Mouse (Mus musculus) left cerebral cortex, postnatal 14 days (tissue): ENCODE results near the gene Cog5. TPM values are rescaled to one million over a fixed set of nuclear protein-coding genes. Genes with fewer than 3 reads are reported as not detected.

Source experiments
- DNase-seq, 2 experiments: peaks; one replicate each; pipeline ENCODE4 v3.0.0; 2021 to 2022; ENCODE audit warnings: low spot score in 2 of 2, mixed read lengths in 1 of 2
- intact Hi-C: fragments of 180-260 bp; cut with DNase I; formaldehyde crosslinking; loops from one replicate; pipeline ENCODE4 v1.15.1; 2025
- total RNA-seq, 2 experiments: library from RNA; stranded (reverse); gene quantifications; 2 replicates each; pipeline ENCODE4 v1.2.3; 2021

The Cog5 gene
- total RNA-seq, 2 experiments from 2014 or later = 40.2 to 40.3 TPM

DNA sequence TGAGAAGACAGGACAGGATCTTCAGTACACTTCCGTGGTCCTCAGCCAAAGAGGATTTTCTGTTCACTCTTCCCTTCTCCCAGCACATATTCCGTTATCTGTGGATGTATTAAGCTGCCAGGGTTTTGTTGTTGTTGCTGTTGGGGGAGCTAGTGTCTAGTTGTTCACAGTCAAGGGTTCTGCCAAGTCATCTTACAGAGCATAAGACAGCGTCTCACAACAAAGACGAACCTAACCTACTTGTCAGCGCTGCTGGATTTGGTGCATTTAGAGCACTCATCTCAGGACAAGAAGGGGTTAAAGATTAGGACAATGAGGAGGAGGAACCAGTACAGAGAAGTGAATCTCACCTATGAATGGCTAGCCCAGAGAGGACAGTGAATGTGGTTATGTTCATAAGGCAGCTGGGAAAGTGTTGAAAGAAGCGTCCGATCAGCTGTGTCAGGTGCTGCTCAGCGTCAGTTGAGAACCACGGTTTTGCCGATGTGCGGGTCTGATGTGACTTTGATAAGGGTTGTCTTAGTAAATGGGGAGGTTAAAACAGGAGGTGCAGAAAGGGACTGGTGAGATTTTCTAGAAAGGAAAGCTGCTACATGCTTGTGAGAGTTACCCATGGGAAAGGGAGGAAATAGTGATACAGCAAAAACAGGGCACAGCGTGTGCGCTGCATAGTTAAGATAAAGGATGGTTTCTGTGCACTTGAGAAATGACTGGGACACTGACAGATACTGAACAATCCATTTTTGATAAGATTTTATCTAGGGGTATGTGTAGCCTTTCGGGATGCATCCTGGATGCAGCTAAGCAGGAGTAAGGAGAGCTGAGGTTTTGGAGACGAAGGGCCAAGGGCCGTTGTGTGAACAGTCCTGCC is 208.2 kb downstream of the Cog5 start:
- intact Hi-C loops = no loop called here
- DNase-seq = no peak

DNA sequence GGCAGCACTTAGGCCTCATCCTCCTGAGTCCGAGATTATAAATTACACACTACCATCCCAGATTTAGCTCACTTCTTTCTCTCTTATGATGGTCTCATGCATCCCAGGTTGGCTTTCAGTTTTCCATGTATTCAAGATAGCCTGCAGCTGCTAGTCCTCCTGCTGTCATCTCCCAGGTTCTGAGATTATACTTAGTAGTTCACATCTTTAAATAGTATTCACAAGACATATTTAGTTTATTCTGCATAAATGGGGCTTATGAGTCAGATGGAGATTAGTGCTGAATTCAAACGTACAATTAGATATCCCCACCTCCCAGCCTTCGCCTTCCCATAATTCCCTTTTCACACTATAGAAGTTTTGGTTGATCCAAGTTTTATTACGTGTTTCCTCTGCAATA is 222.1 kb downstream of the Cog5 start:
- peak in 1 of 2 experiments; percentile 38 for DNase-seq
- intact Hi-C loops = no loop called here

DNA sequence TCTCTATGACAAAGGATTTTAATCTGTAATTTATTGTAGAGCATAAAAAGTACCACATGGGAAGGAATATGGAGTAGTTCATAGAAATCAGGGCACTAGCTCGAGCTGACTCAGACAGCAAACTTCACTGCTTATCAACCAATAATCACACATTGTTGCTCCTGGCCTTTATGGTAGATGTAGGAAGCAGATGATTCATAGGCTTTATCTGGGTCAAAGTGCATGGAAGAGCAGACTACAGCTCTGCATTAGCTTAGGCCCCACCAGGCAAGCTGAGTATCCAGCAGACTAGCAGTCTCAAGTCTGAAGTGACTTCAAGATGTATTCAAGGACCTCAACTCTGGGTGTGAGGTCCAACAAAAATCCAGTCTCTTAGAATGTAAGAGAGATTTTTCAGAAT is 228.1 kb downstream of the Cog5 start:
- no peak for DNase-seq
- intact Hi-C loops = no loop called here

DNA sequence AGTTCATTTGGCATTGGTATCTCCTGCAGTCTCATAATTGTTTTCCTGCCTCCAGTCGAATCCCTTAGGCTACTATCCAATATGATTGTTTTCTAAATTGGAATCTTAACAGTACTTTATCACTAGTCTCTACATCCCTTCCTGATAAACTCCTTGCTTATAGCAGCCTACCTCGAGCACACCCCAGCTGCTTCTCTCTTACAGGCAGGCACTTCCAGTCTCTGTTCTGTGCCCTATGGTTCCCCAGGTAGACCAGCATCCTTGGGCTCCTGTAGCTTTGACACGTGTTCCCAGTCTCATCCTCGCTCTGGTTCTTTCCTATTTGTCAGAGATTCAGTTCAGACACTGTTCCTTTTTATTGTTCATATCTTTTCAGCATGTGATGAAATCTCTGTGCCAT is 229.7 kb downstream of the Cog5 start:
- intact Hi-C loops = no loop called here
- no peak for DNase-seq

DNA sequence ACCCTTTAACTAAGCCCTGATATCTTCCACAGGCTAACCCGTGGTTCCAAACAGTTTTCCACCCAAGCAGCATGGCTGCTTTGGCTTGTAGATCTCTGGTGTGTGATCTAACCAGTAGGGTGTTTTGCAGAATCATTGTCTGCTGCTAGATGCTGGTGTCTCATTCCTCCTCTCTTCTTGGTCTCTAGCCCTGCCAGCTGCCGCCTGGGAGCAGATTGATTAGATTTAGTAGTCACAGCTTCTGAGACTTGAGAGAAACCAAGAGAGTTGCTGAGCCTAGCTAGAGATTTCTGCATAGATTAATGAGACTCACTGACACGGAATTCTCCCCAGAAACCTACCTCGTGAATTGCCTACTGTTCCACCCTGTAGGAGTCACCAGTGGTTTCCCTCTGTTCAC is 230.4 kb downstream of the Cog5 start:
- intact Hi-C loops = loop anchor here (5.0 kb wide), 1 partner anchor 58 kb away; no protein-coding TSS in a partner anchor
- DNase-seq = no peak

DNA sequence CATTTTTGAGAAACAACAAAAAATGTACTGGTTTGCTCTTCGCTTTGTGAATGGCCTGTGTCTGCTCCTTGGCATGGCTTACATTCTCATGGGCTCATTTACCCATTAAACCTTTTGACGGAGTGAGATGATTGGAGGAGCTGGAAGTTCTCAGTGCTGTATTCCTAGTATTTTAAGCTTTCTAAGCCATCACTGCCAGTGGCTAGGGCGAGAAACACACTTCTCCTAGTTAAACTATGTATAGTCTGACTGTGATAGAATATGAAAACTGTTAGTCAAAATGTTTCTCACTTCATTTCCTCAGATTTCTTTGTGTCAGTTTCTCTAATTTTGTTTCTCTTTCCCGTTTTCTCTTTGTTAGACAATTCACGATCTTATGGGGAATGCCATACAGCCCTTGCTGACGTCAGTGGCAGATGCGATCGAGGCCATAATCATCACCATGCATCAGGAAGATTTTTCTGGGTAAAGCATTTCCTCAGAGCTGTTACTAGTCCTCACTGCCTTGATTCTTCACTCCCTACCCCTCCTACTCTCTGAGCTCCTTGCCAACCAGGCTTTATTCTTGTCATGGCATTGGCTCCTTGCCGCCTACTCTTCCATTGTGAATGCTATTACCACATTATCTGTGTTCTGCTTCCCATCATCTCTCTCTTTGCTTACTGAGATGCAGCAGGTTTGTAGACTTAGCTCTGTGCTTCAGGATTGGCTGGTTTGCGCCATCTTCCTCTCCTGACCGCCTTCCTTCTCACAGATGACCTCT is 231.4 kb downstream of the Cog5 start:
- DNase-seq = peak; percentile 71 to 74

DNA sequence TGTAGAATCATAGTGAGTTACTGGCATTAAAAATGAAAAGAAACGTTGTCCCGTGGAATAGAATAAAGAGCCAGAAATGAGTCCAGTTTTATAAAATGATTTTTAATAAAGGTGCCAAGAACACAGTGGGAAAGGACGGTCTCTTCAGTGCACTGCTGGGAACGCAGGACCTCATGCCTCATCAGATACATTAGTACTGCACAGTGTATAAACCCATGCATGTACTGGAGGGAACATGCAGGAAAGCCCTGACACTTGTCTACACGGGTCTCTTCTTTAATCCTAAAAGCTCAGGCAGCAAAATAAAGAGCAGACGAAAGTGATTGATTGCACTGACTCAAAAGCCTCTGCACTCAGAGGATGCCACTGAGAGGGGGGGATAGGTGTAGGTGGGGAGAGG is 236.0 kb downstream of the Cog5 start:
- no peak for DNase-seq
- intact Hi-C loops = no loop called here

More for the DNA sequence above, 231.4 kb downstream of the Cog5 start:
- intact Hi-C loops = loop anchor here (5.0 kb wide), 1 partner anchor 59 kb away; no protein-coding TSS in a partner anchor

DNA sequence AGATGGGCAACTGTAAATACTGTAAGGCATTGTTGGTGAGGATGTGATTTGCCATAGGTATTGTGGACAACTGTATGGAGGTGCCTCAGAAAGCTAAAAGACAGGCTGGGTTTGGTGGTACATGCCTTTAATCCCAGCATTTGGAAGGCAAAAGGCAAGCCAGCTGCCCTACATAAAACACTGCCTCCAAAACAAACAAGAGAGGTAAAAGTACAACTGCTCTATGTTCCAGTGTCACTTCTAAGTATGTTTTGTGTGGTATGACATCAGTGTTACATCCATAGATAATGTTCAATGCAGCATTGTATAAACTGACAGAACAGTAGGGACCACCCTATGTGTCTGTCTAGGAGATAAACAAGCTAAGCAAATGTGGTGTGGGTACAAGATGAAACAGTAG is 237.4 kb downstream of the Cog5 start:
- intact Hi-C loops = no loop called here
- DNase-seq = no peak

DNA sequence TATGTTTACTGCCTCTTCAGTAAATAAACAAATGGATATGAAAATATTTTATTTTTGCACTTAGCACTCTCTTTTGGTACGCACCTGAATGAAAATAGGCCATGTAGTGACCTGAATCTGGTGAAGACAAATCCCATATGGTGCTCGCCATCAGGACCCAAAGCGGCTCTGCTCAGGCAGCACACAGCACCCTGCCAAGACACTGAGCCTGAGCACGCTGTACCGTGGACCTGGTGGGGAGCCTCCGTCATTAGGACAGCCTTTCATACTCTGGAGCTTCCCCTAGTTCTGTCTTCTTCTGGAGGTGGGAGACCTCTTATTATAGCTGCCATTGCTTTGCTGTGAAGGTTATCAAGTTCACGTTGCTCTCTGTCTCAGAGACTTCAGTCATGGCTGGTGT is 238.1 kb downstream of the Cog5 start:
- no peak for DNase-seq

DNA sequence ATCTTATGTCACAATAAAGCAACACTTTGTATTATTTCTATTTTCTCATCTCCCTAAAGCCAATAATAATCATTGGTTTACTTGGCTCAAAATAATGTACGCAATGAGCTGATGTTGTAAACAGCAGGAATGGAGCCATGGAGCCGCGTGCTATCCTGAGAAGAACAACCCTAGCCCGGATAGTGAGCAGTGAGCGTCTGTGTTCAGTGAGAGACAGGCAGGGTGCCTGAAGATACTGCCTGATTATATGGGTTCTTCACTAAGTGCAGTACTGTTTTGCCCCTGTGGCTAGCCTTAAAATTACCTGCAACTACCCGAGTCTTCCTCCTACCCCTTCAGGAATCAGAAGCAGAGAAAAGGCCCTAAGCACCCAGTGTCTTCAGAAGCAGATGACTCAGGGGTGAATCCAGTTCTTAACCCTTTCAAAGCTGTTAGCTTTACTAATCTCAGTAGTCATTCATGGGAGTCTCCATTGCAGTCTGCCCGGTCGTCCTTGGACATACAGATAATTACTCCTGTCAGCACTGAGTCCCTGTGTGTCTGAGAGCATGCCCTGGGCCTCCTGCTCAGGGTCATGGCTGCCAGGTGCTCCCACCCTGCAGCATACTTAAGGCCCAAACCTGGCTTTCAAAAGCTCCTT is 240.5 kb downstream of the Cog5 start:
- DNase-seq = no peak
- intact Hi-C loops = no loop called here

More for the DNA sequence above, 238.1 kb downstream of the Cog5 start:
- intact Hi-C loops = no loop called here

DNA sequence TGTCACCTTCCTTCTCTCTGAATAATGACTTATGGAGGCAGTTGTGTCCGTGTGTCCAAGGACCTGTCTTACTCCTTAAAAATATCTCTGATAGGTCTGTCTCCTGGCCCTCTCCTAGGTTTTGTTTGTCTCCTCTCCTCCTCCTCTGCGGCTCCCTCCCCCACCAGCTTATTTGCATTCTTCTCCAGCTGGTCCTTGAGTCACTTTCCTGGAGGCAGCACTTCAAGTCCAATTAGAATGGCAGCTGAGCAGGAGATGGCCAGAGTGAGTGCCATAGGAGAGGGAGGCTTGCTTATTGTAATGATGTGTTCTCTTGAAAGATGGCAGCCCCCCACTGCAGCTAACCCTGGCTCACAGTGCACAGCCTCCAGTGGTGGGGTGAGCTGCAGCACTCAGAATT is 241.2 kb downstream of the Cog5 start:
- intact Hi-C loops = no loop called here
- peak; percentile 56 to 72 for DNase-seq

DNA sequence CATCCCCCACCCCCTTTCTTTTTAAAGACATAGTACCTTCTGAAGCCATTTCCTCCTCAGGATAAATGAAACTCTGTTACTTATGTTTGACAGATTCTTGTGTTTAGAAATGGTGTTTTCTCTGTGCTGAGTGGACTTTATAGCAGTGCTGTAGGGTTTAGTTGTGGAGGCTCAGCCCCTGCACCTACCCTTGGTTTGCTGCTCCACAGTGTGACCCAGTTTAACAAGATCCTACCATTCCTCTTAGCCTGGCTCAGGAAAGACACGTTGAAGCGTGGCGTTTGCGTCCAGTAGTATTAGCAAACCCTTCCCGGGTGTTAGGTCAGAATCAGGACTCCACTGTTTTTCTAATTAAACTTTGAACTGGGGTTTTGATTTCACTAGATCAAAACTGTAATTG is 241.6 kb downstream of the Cog5 start:
- intact Hi-C loops = no loop called here
- no peak for DNase-seq

DNA sequence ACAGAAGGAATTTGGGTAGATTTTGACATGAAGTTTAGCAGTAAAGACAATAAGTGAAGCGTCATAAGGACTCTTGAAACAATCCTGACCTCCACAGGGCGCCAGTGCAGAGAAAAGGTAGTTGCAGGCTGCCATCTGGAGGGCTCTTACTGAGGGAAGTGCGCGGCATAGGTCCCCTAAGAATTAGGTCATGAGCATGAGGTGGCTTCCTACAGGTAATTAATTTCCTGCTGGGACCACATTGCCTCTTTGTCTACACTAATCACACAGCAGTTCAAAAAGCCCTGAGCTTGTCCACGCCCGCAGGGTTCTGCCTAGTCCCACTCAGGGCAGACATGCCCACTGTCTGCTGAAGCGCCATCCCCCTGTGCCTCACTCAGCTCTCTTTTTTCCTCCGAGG is 242.3 kb downstream of the Cog5 start:
- no peak for DNase-seq
- intact Hi-C loops = no loop called here

DNA sequence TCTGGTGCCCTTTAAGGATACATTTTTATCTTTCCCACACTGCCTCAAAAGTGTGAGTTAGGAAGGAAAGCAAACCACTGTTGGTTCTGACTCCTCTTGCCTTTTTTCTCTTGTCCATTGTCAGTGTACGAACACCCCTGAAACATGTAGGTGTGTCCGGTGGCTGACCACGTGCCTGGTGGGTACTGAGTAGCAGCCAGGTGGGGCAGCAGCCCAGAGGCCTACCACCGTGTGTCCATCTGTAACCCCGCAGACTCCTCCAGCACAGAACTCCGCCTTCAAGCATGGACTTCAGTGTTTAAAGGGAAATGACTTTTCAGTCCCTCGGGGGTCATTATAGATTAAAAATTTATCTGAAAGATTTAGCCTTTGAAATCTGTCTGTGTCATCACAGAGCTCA is 242.8 kb downstream of the Cog5 start:
- intact Hi-C loops = no loop called here
- no peak for DNase-seq

DNA sequence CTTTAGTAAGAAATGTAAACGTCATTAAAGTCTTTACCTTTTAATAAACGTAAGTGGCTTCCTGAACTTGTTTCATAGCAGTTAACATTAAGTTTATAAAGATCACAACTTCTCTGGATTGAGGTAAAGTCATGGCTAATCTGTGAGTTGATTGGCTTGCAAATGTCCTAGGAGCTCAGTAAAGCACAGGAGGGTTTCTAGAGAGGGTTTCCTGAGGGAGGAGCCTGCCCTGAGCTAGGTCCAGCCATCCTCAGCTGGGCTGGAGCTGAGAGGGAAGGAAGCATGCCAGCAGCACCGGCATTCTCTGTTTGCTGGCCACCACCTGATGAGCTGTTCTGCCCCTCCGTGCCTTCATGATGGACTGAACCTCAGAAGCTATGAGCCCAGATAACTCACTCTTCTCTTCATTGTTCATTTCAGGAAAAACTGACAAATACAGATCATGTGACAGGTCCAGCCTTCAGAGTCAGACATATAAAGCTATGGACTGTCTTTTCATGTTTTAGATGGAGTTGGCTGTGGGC is 245.8 kb downstream of the Cog5 start:
- no peak for DNase-seq
- intact Hi-C loops = no loop called here

DNA sequence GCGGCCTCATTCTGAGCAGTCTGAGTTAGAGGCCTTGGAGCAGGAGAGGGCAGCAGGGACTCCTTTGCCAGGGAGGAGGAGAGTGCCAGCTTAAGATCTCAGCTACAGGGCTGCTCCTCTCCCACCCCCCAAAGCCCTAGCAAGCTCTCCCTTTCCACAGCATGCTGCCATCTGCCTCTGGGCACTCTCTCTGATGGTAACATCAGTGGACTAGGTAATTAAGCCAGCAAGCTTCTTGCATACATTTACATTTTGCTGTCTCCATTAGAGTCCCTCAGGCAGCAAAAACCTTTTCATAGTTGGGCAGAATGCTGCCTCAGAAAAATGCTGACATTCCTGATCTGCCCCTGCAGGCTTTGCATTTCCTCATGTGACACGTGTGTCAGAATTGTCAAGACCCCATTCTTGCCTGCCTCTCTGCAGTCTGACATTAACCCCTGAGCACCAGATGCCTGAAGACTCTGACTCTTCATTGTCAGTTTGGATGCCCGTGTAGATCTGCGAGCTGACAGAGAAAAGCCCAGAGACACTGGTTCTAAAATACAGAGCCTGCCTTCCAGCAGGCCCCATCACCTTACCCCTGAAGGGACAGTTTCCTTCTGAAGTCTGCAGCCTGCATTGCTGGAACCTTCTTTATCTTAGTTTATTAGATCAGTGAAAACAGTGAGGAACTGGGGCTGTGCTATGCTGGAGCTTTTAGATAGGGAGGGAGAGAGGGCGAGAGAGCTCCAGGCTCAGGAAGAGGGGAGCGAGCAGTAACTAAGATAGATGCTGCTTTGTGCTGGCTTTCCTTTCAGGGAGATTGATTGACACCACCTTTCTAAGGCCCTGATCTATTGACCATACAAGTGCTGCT is 251.3 kb downstream of the Cog5 start:
- peak; percentile 34 to 50 for DNase-seq
- intact Hi-C loops = no loop called here

DNA sequence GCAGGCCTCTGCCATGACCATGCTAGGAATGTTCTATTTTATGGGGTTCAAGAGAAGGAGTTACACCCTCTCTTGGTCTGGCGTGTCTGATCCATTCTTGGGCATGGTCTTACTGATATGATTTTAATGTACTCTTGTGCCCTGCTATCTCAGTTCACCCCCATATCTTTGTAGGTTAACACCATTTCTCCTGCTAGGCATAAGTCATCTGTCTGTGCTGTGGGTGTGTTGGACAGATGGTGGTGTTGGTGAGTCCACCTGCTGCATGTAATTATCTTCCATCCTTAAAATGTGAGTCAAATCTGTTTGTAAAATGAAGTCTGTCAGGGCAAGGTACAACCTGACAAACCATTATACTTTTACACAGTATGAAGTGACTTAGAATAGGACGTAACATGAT is 252.8 kb downstream of the Cog5 start:
- DNase-seq = no peak
- intact Hi-C loops = no loop called here

DNA sequence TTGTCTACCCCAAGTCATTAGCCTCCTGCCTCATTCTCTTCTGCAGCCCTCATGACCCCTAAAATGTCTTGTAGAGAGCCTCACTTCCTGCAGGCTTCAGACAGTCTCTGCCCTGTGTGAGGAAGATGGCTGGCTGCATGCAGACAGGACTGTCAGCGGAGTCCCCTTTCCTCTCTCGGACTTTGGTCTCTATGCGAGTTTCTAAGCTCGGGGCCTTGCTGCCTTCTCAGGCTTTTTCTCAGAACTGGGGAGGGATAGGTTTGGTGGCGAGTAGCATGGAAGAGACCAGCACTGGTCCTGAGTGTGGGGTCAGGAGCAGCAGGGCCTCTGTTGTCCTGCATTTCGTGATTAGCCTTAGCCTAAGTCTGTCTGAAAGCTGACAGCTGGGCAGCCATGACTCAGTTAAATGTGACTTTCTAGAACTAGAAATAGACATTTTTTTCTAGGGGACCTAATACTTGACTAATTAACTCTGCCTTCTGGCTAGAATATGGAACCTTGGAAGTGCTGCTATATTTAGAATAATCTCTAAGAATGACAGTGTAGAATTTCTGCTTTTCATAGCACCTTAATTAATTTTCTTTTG is 258.4 kb downstream of the Cog5 start:
- DNase-seq = no peak
- intact Hi-C loops = no loop called here

DNA sequence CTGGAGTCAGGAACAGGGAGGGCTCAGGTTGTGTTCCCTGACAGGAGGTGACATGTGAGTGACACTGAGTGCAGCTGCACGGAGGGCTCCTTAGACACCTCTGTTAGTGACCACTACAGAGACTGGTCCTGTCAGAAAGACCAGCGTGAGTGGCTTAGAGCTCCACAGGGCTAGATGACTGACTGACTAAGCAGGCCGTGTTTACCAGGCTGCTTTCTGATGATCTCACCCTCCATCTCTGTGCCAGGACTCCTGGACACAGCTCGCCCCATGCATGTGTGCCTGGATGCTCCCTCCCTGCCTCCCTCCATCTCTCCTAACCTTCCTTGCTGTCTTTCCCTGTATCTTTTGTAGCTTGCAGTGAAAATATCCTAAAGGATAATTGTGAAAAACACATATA is 258.9 kb downstream of the Cog5 start:
- intact Hi-C loops = no loop called here
- DNase-seq = no peak
